Mouse (Mus musculus): Measurements from ENCODE around the gene Snx15. TPM values are rescaled to one million over a fixed set of nuclear protein-coding genes. Genes with fewer than 3 reads are reported as not detected.

Gene Snx15
- polyA plus RNA-seq, 1 experiment, result 138 TPM

GRCm38 (mm10) chr19:6124898-6125297 is 3.2 kb downstream of the Snx15 start:
- Histone ChIP-seq H3K36me3 (replicated peaks; ENCODE audit: low read length) (peaks cover 39% of the 10 kb centered on the region), H3K4me1 (peaks cover 35% of the 10 kb centered on the region), H3K9me3 (no peaks in the 10 kb centered on the region), H3K4me3 (replicated peaks) (no peak overlapping the region), H3K27me3 (replicated peaks) (no peaks in the 10 kb centered on the region)
- TF ChIP-seq FLI1 (IDR thresholded peaks at IDR 0.05; ENCODE audit: low read length) (no peak), GATA1 (IDR thresholded peaks at IDR 0.05; ENCODE audit: borderline replicate concordance, low read length) (no peak)

- Histone ChIP-seq H3K4me3 (replicated peaks) (no peak overlapping the region), H3K36me3 (replicated peaks; ENCODE audit: low read length) (peaks cover 45% of the 10 kb centered on the region), H3K4me1 (peaks cover 43% of the 10 kb centered on the region), H3K27me3 (replicated peaks) (no peaks in the 10 kb centered on the region), H3K9me3 (no peaks in the 10 kb centered on the region)
- TF ChIP-seq FLI1 (IDR thresholded peaks at IDR 0.05; ENCODE audit: low read length), result no peak
- TF ChIP-seq GATA1 (IDR thresholded peaks at IDR 0.05; ENCODE audit: borderline replicate concordance, low read length), result no peak
These were observed 4.8 kb downstream of the Snx15 start for GRCm38 (mm10) chr19:6123330-6123729.

GRCm38 (mm10) chr19:6121761-6122160 is 6.3 kb downstream of the Snx15 start:
- no peaks in the 10 kb centered on the region for H3K9me3 ChIP-seq
- H3K27me3 ChIP-seq (replicated peaks), result no peaks in the 10 kb centered on the region
- TF ChIP-seq FLI1 (IDR thresholded peaks at IDR 0.05; ENCODE audit: low read length), result no peak
- no peak for TF ChIP-seq GATA1 (IDR thresholded peaks at IDR 0.05; ENCODE audit: borderline replicate concordance, low read length)
- peaks cover 40% of the 10 kb centered on the region for H3K4me1 ChIP-seq
- no peak overlapping the region for H3K4me3 ChIP-seq (replicated peaks)
- H3K36me3 ChIP-seq (replicated peaks; ENCODE audit: low read length), result peaks cover 46% of the 10 kb centered on the region

- Histone ChIP-seq H3K4me1 (peaks cover 51% of the 10 kb centered on the region), H3K9me3 (no peaks in the 10 kb centered on the region), H3K27me3 (replicated peaks) (no peaks in the 10 kb centered on the region), H3K36me3 (replicated peaks; ENCODE audit: low read length) (peaks cover 70% of the 10 kb centered on the region), H3K4me3 (replicated peaks) (peak overlapping the region; percentile 98)
- no peak for TF ChIP-seq GATA1 (IDR thresholded peaks at IDR 0.05; ENCODE audit: borderline replicate concordance, low read length)
- TF ChIP-seq FLI1 (IDR thresholded peaks at IDR 0.05; ENCODE audit: low read length), result no peak
These were observed 9.4 kb downstream of the Snx15 start for GRCm38 (mm10) chr19:6118677-6119185.

- Histone ChIP-seq H3K9me3 (no peaks in the 10 kb centered on the region), H3K36me3 (replicated peaks; ENCODE audit: low read length) (peaks cover 69% of the 10 kb centered on the region), H3K4me3 (replicated peaks) (peak within 1 kb of the TSS; percentile 98), H3K27me3 (replicated peaks) (no peaks in the 10 kb centered on the region), H3K4me1 (peaks cover 51% of the 10 kb centered on the region)
- no peak for TF ChIP-seq GATA1 (IDR thresholded peaks at IDR 0.05; ENCODE audit: borderline replicate concordance, low read length)
- TF ChIP-seq FLI1 (IDR thresholded peaks at IDR 0.05; ENCODE audit: low read length), result no peak
These were observed 10.0 kb downstream of the Snx15 start, which contains the start of gene Sac3d1 for GRCm38 (mm10) chr19:6117986-6118676. Gene Sac3d1, minus strand, starts transcription at chr19:6118650.

- Histone ChIP-seq H3K27me3 (replicated peaks) (no peaks in the 10 kb centered on the region), H3K36me3 (replicated peaks; ENCODE audit: low read length) (peaks cover 72% of the 10 kb centered on the region), H3K4me1 (peaks cover 56% of the 10 kb centered on the region), H3K9me3 (no peaks in the 10 kb centered on the region), H3K4me3 (replicated peaks) (peak overlapping the region; percentile 98)
- TF ChIP-seq GATA1 (IDR thresholded peaks at IDR 0.05; ENCODE audit: borderline replicate concordance, low read length), result no peak
- TF ChIP-seq FLI1 (IDR thresholded peaks at IDR 0.05; ENCODE audit: low read length), result no peak
These were observed 10.6 kb downstream of the Snx15 start for GRCm38 (mm10) chr19:6117346-6117985.

GRCm38 (mm10) chr19:6116113-6116850 is 11.8 kb downstream of the Snx15 start:
- no peak for TF ChIP-seq GATA1 (IDR thresholded peaks at IDR 0.05; ENCODE audit: borderline replicate concordance, low read length)
- TF ChIP-seq FLI1 (IDR thresholded peaks at IDR 0.05; ENCODE audit: low read length), result no peak
- peaks cover 67% of the 10 kb centered on the region for H3K36me3 ChIP-seq (replicated peaks; ENCODE audit: low read length)
- peak overlapping the region; percentile 98 for H3K4me3 ChIP-seq (replicated peaks)
- no peaks in the 10 kb centered on the region for H3K27me3 ChIP-seq (replicated peaks)
- no peaks in the 10 kb centered on the region for H3K9me3 ChIP-seq
- peaks cover 56% of the 10 kb centered on the region for H3K4me1 ChIP-seq

GRCm38 (mm10) chr19:6113116-6113515 is 15.0 kb downstream of the Snx15 start:
- TF ChIP-seq GATA1 (IDR thresholded peaks at IDR 0.05; ENCODE audit: borderline replicate concordance, low read length) (no peak), FLI1 (IDR thresholded peaks at IDR 0.05; ENCODE audit: low read length) (no peak)
- Histone ChIP-seq H3K4me3 (replicated peaks) (no peak overlapping the region), H3K4me1 (peaks cover 60% of the 10 kb centered on the region), H3K9me3 (no peaks in the 10 kb centered on the region), H3K36me3 (replicated peaks; ENCODE audit: low read length) (peaks cover 47% of the 10 kb centered on the region), H3K27me3 (replicated peaks) (no peaks in the 10 kb centered on the region)

GRCm38 (mm10) chr19:6105586-6105985 is 22.5 kb downstream of the Snx15 start, which contains the start of gene Naaladl1:
Gene Naaladl1, plus strand, starts transcription at chr19:6105782.
- no peak for TF ChIP-seq FLI1 (IDR thresholded peaks at IDR 0.05; ENCODE audit: low read length)
- no peak for TF ChIP-seq GATA1 (IDR thresholded peaks at IDR 0.05; ENCODE audit: borderline replicate concordance, low read length)
- H3K27me3 ChIP-seq (replicated peaks), result no peaks in the 10 kb centered on the region
- no peak within 1 kb of the TSS for H3K4me3 ChIP-seq (replicated peaks)
- H3K9me3 ChIP-seq, result no peaks in the 10 kb centered on the region
- peaks cover 56% of the 10 kb centered on the region for H3K4me1 ChIP-seq
- no peaks in the 10 kb centered on the region for H3K36me3 ChIP-seq (replicated peaks; ENCODE audit: low read length)
